Mouse (Mus musculus) MEL (cell line): ENCODE results near the gene Lgi2. TPM values are rescaled to one million over a fixed set of nuclear protein-coding genes. Genes with fewer than 3 reads are reported as not detected.

Source experiments
- DNase-seq: peaks from one replicate; pipeline ENCODE4 v3.0.0; 2011; ENCODE audit warnings: low read depth, low spot score
- H3K27ac ChIP-seq: 2 replicates; pipeline ENCODE4 v1.5.1; 2012; ENCODE audit warnings: low read depth, mild to moderate bottlenecking, control low read depth, low read length, moderate library complexity; ENCODE audit not compliant: control insufficient read depth
- H3K27me3 ChIP-seq, 2 experiments: fragments of 150-350 bp in 1 of 2; sonication (generic) in 1 of 2; 2 replicates each; pipeline ENCODE4 v1.6.1; 2012; ENCODE audit warnings: low read length in 2 of 2, mild to moderate bottlenecking in 2 of 2, improper control_type of control experiment in 1 of 2, moderate library complexity in 1 of 2; ENCODE audit not compliant: insufficient read depth in 2 of 2, control insufficient read depth in 1 of 2
- H3K36me3 ChIP-seq, 2 experiments: 2 replicates each; pipeline ENCODE4 v1.6.1; 2012 to 2014; ENCODE audit warnings: low read length in 2 of 2, improper control_type of control experiment in 1 of 2, inconsistent platforms in 1 of 2, mild to moderate bottlenecking in 1 of 2; ENCODE audit not compliant: insufficient read depth in 2 of 2, control insufficient read depth in 1 of 2
- H3K4me1 ChIP-seq, 2 experiments: fragments of 150-350 bp in 1 of 2; sonication (generic) in 1 of 2; 2 replicates each; pipeline ENCODE4 v1.6.1; 2012; ENCODE audit warnings: low read length in 2 of 2, improper control_type of control experiment in 1 of 2, mild to moderate bottlenecking in 1 of 2; ENCODE audit not compliant: insufficient read depth in 2 of 2, control insufficient read depth in 1 of 2
- H3K4me3 ChIP-seq, 2 experiments: fragments of 150-350 bp in 1 of 2; sonication (generic) in 1 of 2; 2 replicates each; pipeline ENCODE4 v1.5.1; 2012; ENCODE audit warnings: low read depth in 2 of 2, low read length in 2 of 2, mild to moderate bottlenecking in 2 of 2, moderate library complexity in 2 of 2, control low read depth in 1 of 2, improper control_type of control experiment in 1 of 2; ENCODE audit not compliant: control insufficient read depth in 1 of 2, insufficient read depth in 1 of 2
- H3K79me2 ChIP-seq: 2 replicates; pipeline ENCODE4 v1.6.1; 2012; ENCODE audit warnings: mild to moderate bottlenecking, low read length, moderate library complexity; ENCODE audit not compliant: control insufficient read depth, poor library complexity, insufficient read depth
- H3K9ac ChIP-seq: 2 replicates; pipeline ENCODE4 v1.6.1; 2012; ENCODE audit warnings: low read depth, mild to moderate bottlenecking, control low read depth, low read length, moderate library complexity; ENCODE audit not compliant: control insufficient read depth, poor library complexity, severe bottlenecking
- H3K9me3 ChIP-seq: fragments of 150-350 bp; sonication (generic); replicated peaks from 2 replicates; pipeline ENCODE4 v1.6.1; 2012; ENCODE audit warnings: mild to moderate bottlenecking, low read length, improper control_type of control experiment, moderate library complexity; ENCODE audit not compliant: insufficient read depth
- BHLHE40 ChIP-seq: IDR thresholded peaks from 2 replicates; pipeline ENCODE4 v1.6.1; 2012; ENCODE audit warnings: low read depth, mild to moderate bottlenecking, inconsistent platforms, low read length, improper control_type of control experiment, borderline replicate concordance
- CHD2 ChIP-seq: IDR thresholded peaks from 2 replicates; pipeline ENCODE4 v1.6.1; 2011; ENCODE audit warnings: low read length, improper control_type of control experiment
- ELF1 ChIP-seq: IDR thresholded peaks from 2 replicates; pipeline ENCODE4 v1.6.1; 2014; ENCODE audit warnings: low read depth, mild to moderate bottlenecking, inconsistent platforms, low read length, improper control_type of control experiment, moderate library complexity
- ETS1 ChIP-seq: IDR thresholded peaks from 2 replicates; pipeline ENCODE4 v1.6.1; 2012; ENCODE audit warnings: low read depth, mild to moderate bottlenecking, inconsistent platforms, low read length, improper control_type of control experiment, moderate library complexity
- GABPA ChIP-seq: IDR thresholded peaks from 2 replicates; pipeline ENCODE4 v1.6.1; 2012; ENCODE audit warnings: low read depth, mild to moderate bottlenecking, inconsistent platforms, low read length, improper control_type of control experiment, moderate library complexity
- GATA1 ChIP-seq: IDR thresholded peaks from 2 replicates; pipeline ENCODE4 v1.6.1; 2011; ENCODE audit warnings: low read depth, low read length, improper control_type of control experiment
- MAZ ChIP-seq: IDR thresholded peaks from 2 replicates; pipeline ENCODE4 v1.6.1; 2012; ENCODE audit warnings: low read depth, mild to moderate bottlenecking, inconsistent platforms, low read length, improper control_type of control experiment
- MEF2A ChIP-seq: IDR thresholded peaks from 2 replicates; pipeline ENCODE4 v1.6.1; 2014; ENCODE audit warnings: low read depth, mild to moderate bottlenecking, inconsistent platforms, low read length, improper control_type of control experiment; ENCODE audit not compliant: poor library complexity, insufficient replicate concordance, severe bottlenecking; ENCODE audit errors: extremely low read depth
- MYB ChIP-seq: IDR thresholded peaks from 2 replicates; pipeline ENCODE4 v1.6.1; 2011; ENCODE audit warnings: mild to moderate bottlenecking, low read depth, low read length, improper control_type of control experiment
- MYC ChIP-seq: IDR thresholded peaks from 2 replicates; pipeline ENCODE4 v1.6.1; 2011; ENCODE audit warnings: low read depth, mild to moderate bottlenecking, low read length, improper control_type of control experiment, moderate library complexity
- NELFE ChIP-seq: IDR thresholded peaks from 2 replicates; pipeline ENCODE4 v1.6.1; 2011; ENCODE audit warnings: low read depth, low read length, improper control_type of control experiment
- NRF1 ChIP-seq: IDR thresholded peaks from 2 replicates; pipeline ENCODE4 v1.6.1; 2014; ENCODE audit warnings: low read depth, mild to moderate bottlenecking, inconsistent platforms, low read length, improper control_type of control experiment, moderate library complexity; ENCODE audit not compliant: poor library complexity, insufficient read depth, severe bottlenecking
- POLR2A ChIP-seq, 2 experiments: IDR thresholded peaks; 2 replicates each; pipeline ENCODE4 v1.6.1; 2011 to 2012; ENCODE audit warnings: low read length in 2 of 2, mild to moderate bottlenecking in 2 of 2, control low read depth in 1 of 2, improper control_type of control experiment in 1 of 2, low read depth in 1 of 2, moderate library complexity in 1 of 2; ENCODE audit not compliant: control insufficient read depth in 1 of 2, insufficient read depth in 1 of 2, poor library complexity in 1 of 2
- POLR2AphosphoS2 ChIP-seq: IDR thresholded peaks from 2 replicates; pipeline ENCODE4 v1.6.1; 2011; ENCODE audit warnings: low read length, improper control_type of control experiment
- POLR2AphosphoS5 ChIP-seq: IDR thresholded peaks from 2 replicates; pipeline ENCODE4 v1.6.1; 2012; ENCODE audit warnings: low read depth, borderline replicate concordance, mild to moderate bottlenecking, inconsistent platforms, low read length, moderate library complexity, mixed read lengths
- RCOR1 ChIP-seq: IDR thresholded peaks from 2 replicates; pipeline ENCODE4 v1.6.1; 2012; ENCODE audit warnings: low read depth, mild to moderate bottlenecking, inconsistent platforms, low read length, improper control_type of control experiment
- SIN3A ChIP-seq: IDR thresholded peaks from 2 replicates; pipeline ENCODE4 v1.6.1; 2012; ENCODE audit warnings: low read length, improper control_type of control experiment, inconsistent platforms
- SMC3 ChIP-seq: IDR thresholded peaks from 2 replicates; pipeline ENCODE4 v1.6.1; 2011; ENCODE audit warnings: low read depth, low read length, improper control_type of control experiment
- TAL1 ChIP-seq: IDR thresholded peaks from 2 replicates; pipeline ENCODE4 v1.6.1; 2012; ENCODE audit warnings: mild to moderate bottlenecking, inconsistent platforms, low read length, moderate library complexity, mixed read lengths
- TBP ChIP-seq: IDR thresholded peaks from 2 replicates; pipeline ENCODE4 v1.8.0; 2011; ENCODE audit warnings: low read depth, low read length, improper control_type of control experiment
- UBTF ChIP-seq: IDR thresholded peaks from 2 replicates; pipeline ENCODE4 v1.6.1; 2012; ENCODE audit warnings: low read depth, mild to moderate bottlenecking, inconsistent platforms, low read length, improper control_type of control experiment, moderate library complexity, borderline replicate concordance; ENCODE audit not compliant: insufficient read depth
- USF1 ChIP-seq: IDR thresholded peaks from 2 replicates; pipeline ENCODE4 v1.6.1; 2014; ENCODE audit warnings: low read depth, mild to moderate bottlenecking, inconsistent platforms, low read length, improper control_type of control experiment, moderate library complexity
- USF2 ChIP-seq, 2 experiments: IDR thresholded peaks; 2 replicates each; pipeline ENCODE4 v1.6.1; 2011 to 2012; ENCODE audit warnings: improper control_type of control experiment in 2 of 2, low read length in 2 of 2, borderline replicate concordance in 1 of 2, inconsistent platforms in 1 of 2, low read depth in 1 of 2, mild to moderate bottlenecking in 1 of 2; ENCODE audit not compliant: insufficient read depth in 1 of 2
- ZKSCAN1 ChIP-seq: IDR thresholded peaks from 2 replicates; pipeline ENCODE4 v1.6.1; 2012; ENCODE audit warnings: low read depth, mild to moderate bottlenecking, inconsistent platforms, low read length, improper control_type of control experiment, moderate library complexity
- ZMIZ1 ChIP-seq: IDR thresholded peaks from 2 replicates; pipeline ENCODE4 v1.6.1; 2012; ENCODE audit warnings: low read depth, mild to moderate bottlenecking, inconsistent platforms, low read length, improper control_type of control experiment, moderate library complexity
- polyA plus RNA-seq, 2 experiments: library from polyadenylated mRNA; stranded (reverse) in 1 of 2; unstranded in 1 of 2; fragments of >175 nt in 1 of 2; fragments of >200 nt in 1 of 2; gene quantifications; 2 replicates each; pipeline versions ENCODE4 v1.2.1 to v1.2.4; 2012; ENCODE audit warnings: low replicate concordance in 2 of 2, low read depth in 1 of 2; ENCODE audit not compliant: insufficient read length in 2 of 2, insufficient read depth in 1 of 2, missing spikeins in 1 of 2
- total RNA-seq: library from RNA; depleted of rRNA; stranded (reverse); fragments of 300-350 nt; gene quantifications from 2 replicates; pipeline ENCODE4 v1.2.3, GENCODE M21; 2012

Gene Lgi2
- total and polyA plus RNA-seq, 3 experiments, result not detected

- no peak for DNase-seq
- Histone ChIP-seq H3K4me1 (no peaks in the 10 kb centered on the region), H3K9ac (no peak overlapping the region), H3K4me3 (no peak overlapping the region), H3K36me3 (no peaks in the 10 kb centered on the region), H3K27me3 (no peaks in the 10 kb centered on the region), H3K79me2 (no peaks in the 10 kb centered on the region), H3K27ac (no peak overlapping the region), H3K9me3 (no peaks in the 10 kb centered on the region)
- TF ChIP-seq NELFE, result no peak
- TF ChIP-seq TBP, result no peak
- TF ChIP-seq POLR2AphosphoS5, result no peak
- TF ChIP-seq GABPA, result no peak
- TF ChIP-seq BHLHE40, result no peak
- no peak for TF ChIP-seq MEF2A
- no peak for TF ChIP-seq MAZ
- TF ChIP-seq ZKSCAN1, result no peak
- TF ChIP-seq MYC, result no peak
- TF ChIP-seq NRF1, result no peak
These were observed 15.0 kb downstream of the Lgi2 start for GRCm38 (mm10) chr5:52551318-52551632.

GRCm38 (mm10) chr5:52550613-52551317, 15.5 kb downstream of the Lgi2 start:
- H3K9ac ChIP-seq, result no peak overlapping the region

More at GRCm38 (mm10) chr5:52550613-52551317, 15.5 kb downstream of the Lgi2 start:
- Histone ChIP-seq H3K79me2 (no peaks in the 10 kb centered on the region), H3K4me1 (no peaks in the 10 kb centered on the region), H3K27me3 (no peaks in the 10 kb centered on the region), H3K4me3 (no peak overlapping the region), H3K27ac (no peak overlapping the region), H3K36me3 (no peaks in the 10 kb centered on the region), H3K9me3 (no peaks in the 10 kb centered on the region)
- no peak for TF ChIP-seq TAL1
- no peak for TF ChIP-seq SMC3
- TF ChIP-seq GATA1, result no peak
- TF ChIP-seq UBTF, result no peak
- no peak for TF ChIP-seq RCOR1
- TF ChIP-seq USF2 (IDR thresholded peaks at IDR 0.05; ENCODE audit: borderline replicate concordance in 1 of 2, insufficient read depth in 1 of 2, low read depth in 1 of 2, low read length in 2 of 2), result no peak
- no peak for TF ChIP-seq ELF1
- no peak for TF ChIP-seq MEF2A
- no peak for TF ChIP-seq SIN3A
- no peak for TF ChIP-seq ZMIZ1
- no peak for TF ChIP-seq POLR2AphosphoS2
- no peak for TF ChIP-seq CHD2
- no peak for TF ChIP-seq MAZ
- no peak for TF ChIP-seq USF1
- TF ChIP-seq MYB, result no peak
- TF ChIP-seq NRF1, result no peak
- TF ChIP-seq ETS1, result no peak
- no peak for TF ChIP-seq POLR2A (IDR thresholded peaks at IDR 0.05; ENCODE audit: control insufficient read depth in 1 of 2, insufficient read depth in 1 of 2, low read depth in 1 of 2, low read length in 2 of 2, poor library complexity in 1 of 2)
- no peak for DNase-seq
